Mouse (Mus musculus) cortical plate, adult 2 months (tissue): Measurements from ENCODE around the gene Ppara. TPM values are rescaled to one million over a fixed set of nuclear protein-coding genes. Genes with fewer than 3 reads are reported as not detected.
A peak's percentile ranks its signal among the peaks of the same experiment; 100 is the strongest.

ENCODE experiments used
- H3K27ac ChIP-seq: fragments of 200-500 bp; 2 replicates; pipeline ENCODE4 v1.5.1; 2012; ENCODE audit warnings: low read length, control low read depth, inconsistent platforms; ENCODE audit not compliant: insufficient read depth
- H3K4me1 ChIP-seq: fragments of 200-500 bp; 2 replicates; pipeline ENCODE4 v1.6.1; 2011; ENCODE audit warnings: low read length; ENCODE audit not compliant: control insufficient read depth, insufficient read depth
- H3K4me3 ChIP-seq: fragments of 200-500 bp; 2 replicates; pipeline ENCODE4 v1.5.1; 2011; ENCODE audit warnings: mild to moderate bottlenecking, low read length, control low read depth; ENCODE audit not compliant: insufficient read depth
- CTCF ChIP-seq: fragments of 200-500 bp; IDR thresholded peaks from 2 replicates; pipeline ENCODE4 v1.5.1; 2011; ENCODE audit warnings: mild to moderate bottlenecking, control low read depth, low read length; ENCODE audit not compliant: insufficient read depth; ENCODE audit errors: extremely low read depth
- POLR2A ChIP-seq: fragments of 200-500 bp; IDR thresholded peaks from 2 replicates; pipeline ENCODE4 v1.6.1; 2011; ENCODE audit warnings: mild to moderate bottlenecking, low read length, control low read depth; ENCODE audit not compliant: insufficient read depth; ENCODE audit errors: extremely low read depth
- polyA plus RNA-seq: library from polyadenylated mRNA; depleted of rRNA; stranded (reverse); fragments of >200 nt; gene quantifications from 2 replicates; pipeline ENCODE4 v1.2.3, GENCODE M21; 2012

Ppara gene
- polyA plus RNA-seq, 1 experiment: 2.0 TPM

GRCm38 (mm10) chr15:85808434-85808833 lies 73.7 kb downstream of the Ppara start:
- TF ChIP-seq POLR2A (no peak), CTCF (no peak)
- Histone ChIP-seq H3K27ac (no peak overlapping the region), H3K4me1 (peaks cover 4% of the 10 kb centered on the region; the same call in 1 of the 2 replicates), H3K4me3 (no peak overlapping the region)

- H3K27ac ChIP-seq: no peak overlapping the region
- no peak for TF ChIP-seq POLR2A
- TF ChIP-seq CTCF: no peak
- no peak overlapping the region for H3K4me3 ChIP-seq
- H3K4me1 ChIP-seq: peaks cover 4% of the 10 kb centered on the region; the same call in 1 of the 2 replicates
Measured at GRCm38 (mm10) chr15:85809091-85809490, 74.3 kb downstream of the Ppara start.

GRCm38 (mm10) chr15:85810462-85810805 lies 75.7 kb downstream of the Ppara start:
- Histone ChIP-seq H3K4me1 (peaks cover 4% of the 10 kb centered on the region; the same call in 1 of the 2 replicates), H3K27ac (peak overlapping the region; percentile 36; the same call in 1 of the 2 replicates), H3K4me3 (peak overlapping the region; percentile 54; the same call in 1 of the 2 replicates)
- TF ChIP-seq POLR2A: no peak
- TF ChIP-seq CTCF: no peak

DNA sequence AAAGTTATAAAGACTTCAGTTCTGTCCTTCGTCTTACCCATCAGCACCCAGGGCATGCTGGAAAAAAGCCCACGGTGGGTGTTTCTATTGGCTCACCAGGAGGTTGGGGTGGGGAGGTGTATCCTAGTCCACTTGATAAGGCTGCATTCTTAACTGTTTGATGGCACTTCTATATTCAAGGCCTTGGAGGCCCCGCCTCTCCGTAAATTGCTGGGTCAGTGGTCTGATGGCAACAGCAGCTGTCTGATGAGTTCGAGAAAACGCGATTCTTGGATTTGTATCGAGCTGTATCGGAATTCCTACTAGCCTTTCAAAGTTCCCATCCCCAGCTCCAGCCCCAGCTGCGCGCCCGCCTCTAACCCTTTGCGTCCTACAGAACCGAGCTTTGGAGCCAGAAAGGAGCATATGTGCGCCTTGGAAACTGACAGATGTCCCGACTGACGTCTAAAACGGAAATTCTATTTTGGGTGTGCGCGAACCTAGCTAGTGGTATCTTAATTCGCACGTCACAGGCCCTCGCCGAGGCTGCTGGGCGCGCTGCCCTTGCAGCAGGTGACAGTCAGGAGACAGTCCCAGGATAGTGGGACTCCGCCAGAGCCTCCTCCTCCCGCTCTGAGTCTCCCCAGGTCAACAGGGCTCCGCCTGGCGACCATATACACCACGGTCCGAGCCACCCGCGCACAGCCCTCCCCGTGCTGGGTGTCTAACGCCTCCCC lies 76.2 kb downstream of the Ppara start:
- TF ChIP-seq POLR2A: 0 out of 2 replicates have a peak, but pooled peaks have one; percentile 8
- TF ChIP-seq CTCF: no peak
- Histone ChIP-seq H3K27ac (peak overlapping the region; percentile 36), H3K4me3 (peak overlapping the region; percentile 54), H3K4me1 (peaks cover 4% of the 10 kb centered on the region; the same call in 1 of the 2 replicates)

DNA sequence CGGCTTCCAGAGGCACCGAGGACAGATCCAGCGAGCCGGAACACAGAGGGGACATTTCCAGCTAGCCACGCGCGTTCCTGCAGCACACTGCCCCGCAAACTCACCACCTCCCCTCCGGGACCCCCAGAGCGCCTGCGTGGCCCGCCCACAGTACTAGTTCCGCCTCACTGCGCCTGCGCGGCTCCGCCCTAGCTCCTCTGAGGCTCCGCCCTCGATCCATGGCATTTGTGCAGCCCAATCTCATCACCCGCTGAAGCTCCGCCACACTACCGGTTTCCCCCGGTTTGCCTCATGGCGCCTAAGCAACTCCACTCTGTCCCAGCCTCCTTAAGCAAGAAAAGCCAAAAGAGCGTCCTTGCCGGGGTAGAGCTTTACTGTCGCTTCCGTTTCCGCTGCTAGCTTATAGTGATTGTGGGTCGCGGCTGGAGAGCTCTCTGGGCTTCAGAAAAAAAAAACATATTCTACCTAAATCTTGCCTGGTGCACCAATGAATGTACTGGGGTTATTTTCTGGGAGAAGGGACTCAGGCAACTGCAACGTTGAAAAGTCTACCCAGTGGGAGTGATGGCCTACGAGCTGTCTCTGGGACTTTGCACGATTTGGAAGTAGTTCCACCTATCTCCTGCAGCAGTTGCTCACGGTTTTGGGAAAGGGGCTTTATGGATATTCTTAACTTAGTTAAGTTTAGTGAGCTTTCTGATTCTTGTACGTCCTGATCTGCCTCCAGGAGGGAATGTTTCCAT lies 76.9 kb downstream of the Ppara start, which contains the start of gene Cdpf1:
Gene Cdpf1, minus strand, starts transcription at position 163 of the 743 bp plus-strand sequence.
- Histone ChIP-seq H3K27ac (peak within 1 kb of the TSS; percentile 36), H3K4me3 (peak within 1 kb of the TSS; percentile 54), H3K4me1 (peaks cover 4% of the 10 kb centered on the region; the same call in 1 of the 2 replicates)
- TF ChIP-seq POLR2A: peak; percentile 97
- TF ChIP-seq CTCF: no peak

DNA sequence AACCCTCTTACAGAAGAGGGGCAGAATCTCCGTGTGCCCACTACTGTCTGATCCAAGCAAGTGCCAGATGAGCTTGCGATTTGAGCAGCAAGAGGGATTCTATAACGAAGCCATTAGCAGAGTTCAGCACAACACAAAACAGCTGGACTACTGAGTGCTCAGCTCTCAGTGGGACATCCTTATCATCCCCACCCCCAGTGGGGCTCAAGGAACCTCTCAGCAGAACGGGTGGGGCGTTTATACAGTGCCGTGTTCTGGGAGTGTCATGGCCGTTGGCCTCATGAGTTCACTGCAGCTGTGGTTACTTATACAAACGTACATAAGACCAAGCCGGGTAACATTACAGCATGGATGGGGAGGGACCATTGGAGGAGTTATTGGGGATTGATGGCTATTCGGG lies 78.6 kb downstream of the Ppara start:
- Histone ChIP-seq H3K4me3 (no peak overlapping the region), H3K27ac (no peak overlapping the region), H3K4me1 (peaks cover 4% of the 10 kb centered on the region; the same call in 1 of the 2 replicates)
- TF ChIP-seq CTCF (no peak), POLR2A (no peak)

DNA sequence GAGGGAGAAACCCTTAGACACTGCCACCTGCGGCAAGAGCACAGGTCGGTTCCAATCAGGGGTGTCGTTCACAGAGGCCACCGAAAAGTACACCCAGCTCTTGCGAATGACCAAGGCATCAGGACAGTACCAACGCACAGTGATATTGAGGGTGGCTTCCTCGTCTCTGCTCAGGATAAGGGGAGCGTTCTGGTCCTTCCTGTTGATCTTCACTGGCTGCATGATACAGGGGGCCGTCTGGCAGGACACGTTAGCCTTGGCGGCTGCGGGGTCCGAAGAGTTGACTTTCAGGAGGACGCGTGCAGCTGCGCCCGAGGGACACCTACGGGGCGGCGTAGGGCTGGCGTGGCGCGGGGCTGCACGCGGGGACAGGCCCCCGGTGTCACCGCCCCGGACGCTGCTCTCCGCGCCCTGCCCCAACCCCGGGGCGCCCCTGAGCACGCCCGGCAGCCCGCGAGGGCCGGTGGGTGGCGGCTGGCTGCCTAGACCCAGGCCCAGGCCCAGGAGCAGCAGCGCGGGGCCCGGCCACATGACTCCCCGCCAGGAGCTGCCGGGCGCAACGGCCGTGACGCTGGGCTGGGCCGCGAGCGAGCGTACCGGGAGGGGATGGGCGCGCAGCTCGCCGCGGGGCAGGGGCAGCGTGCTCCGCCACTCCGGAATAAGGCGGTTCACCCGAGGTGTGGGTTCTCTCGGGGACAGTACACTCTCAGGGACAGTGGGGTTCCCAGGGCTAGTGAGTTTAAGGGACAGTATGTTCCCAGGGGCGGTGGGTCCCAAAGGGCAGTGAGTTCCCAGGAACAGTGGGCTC lies 86.6 kb downstream of the Ppara start, which contains the start of gene Pkdrej:
Gene Pkdrej, minus strand, starts transcription at position 532 of the 808 bp plus-strand sequence.
- Histone ChIP-seq H3K27ac (no peak within 1 kb of the TSS), H3K4me1 (0 out of 2 replicates have a peak, but pooled peaks cover 1% of the 10 kb centered on the region), H3K4me3 (peak within 1 kb of the TSS; percentile 36)
- TF ChIP-seq CTCF (no peak), POLR2A (no peak)

DNA sequence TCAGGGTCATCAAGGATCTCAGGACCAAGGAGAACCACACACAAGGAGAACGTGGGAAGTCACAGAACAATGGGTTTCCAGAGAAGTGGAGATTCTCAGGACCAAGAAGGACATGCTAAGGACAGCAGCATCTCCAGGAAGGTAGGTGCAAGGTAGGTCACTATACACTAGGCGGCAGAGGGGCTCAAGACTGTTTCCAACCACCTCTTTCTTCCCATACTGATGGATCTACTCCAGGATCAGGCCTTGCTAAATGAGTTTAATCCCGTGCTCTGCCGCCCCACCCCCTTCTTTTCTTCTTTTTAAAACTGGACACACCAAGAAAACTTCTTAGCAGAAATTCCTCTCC lies 87.2 kb downstream of the Ppara start:
- H3K4me1 ChIP-seq: 0 out of 2 replicates have a peak, but pooled peaks cover 1% of the 10 kb centered on the region
- no peak for TF ChIP-seq POLR2A
- H3K27ac ChIP-seq: no peak overlapping the region
- H3K4me3 ChIP-seq: peak overlapping the region; percentile 36

DNA sequence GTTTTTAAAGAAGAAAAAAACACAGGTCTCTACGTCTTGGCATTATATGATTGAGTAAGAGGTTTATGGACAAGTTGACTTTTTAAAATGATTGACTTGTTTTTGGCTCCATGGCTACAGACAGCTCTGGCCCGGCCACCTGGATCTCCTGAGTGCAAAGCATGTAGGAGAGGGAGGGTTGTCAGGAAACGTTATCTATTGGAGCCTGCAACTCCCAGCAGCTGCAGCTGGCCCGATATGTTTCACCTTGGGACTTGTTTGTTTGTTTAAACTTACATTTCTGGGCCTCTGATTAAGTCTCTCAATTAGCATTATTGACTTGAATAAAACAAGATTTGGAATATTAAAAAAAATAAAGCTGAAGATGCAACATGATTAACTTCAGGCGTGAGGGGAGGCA lies 91.9 kb downstream of the Ppara start:
- no peak for TF ChIP-seq CTCF
- no peak for TF ChIP-seq POLR2A
- Histone ChIP-seq H3K27ac (no peak overlapping the region), H3K4me1 (no peaks in the 10 kb centered on the region), H3K4me3 (no peak overlapping the region)
